Mouse (Mus musculus) CD4-positive naive resting alpha-beta T cell, adult 76 days (primary cell): ENCODE results near the gene Gm13287. TPM values are rescaled to one million over a fixed set of nuclear protein-coding genes. Genes with fewer than 3 reads are reported as not detected.

Experiments used
- total RNA-seq: library from RNA; stranded (reverse); gene quantifications from one replicate; pipeline ENCODE4 v1.2.4, GENCODE M21; 2023

Gm13287 gene
- total RNA-seq, 1 experiment from 2014 or later = not detected

Other genes with a start within 250 kb of the Gm13287 start
- not detected for gene Ifna15, start 245.0 kb upstream of the Gm13287 start, total RNA-seq
- gene Ifna14, start 231.5 kb upstream of the Gm13287 start, total RNA-seq = not detected
- not detected for gene Ifna9, start 210.9 kb upstream of the Gm13287 start, total RNA-seq
- not detected for gene Ifna12, start 199.9 kb upstream of the Gm13287 start, total RNA-seq
- gene C87499, start 168.8 kb upstream of the Gm13287 start, total RNA-seq = not detected
- gene Ifna13, start 158.8 kb upstream of the Gm13287 start, total RNA-seq = not detected
- not detected for gene Ifna16, start 126.3 kb upstream of the Gm13287 start, total RNA-seq
- not detected for gene Ifna2, start 119.3 kb upstream of the Gm13287 start, total RNA-seq
- gene Ifnab, start 111.9 kb upstream of the Gm13287 start, total RNA-seq = not detected
- 2.1 TPM for gene Gm26566, start 81.4 kb upstream of the Gm13287 start, total RNA-seq
- 46.0 TPM for gene Klhl9, start 80.8 kb upstream of the Gm13287 start, total RNA-seq
- gene Gm13271, start 48.4 kb upstream of the Gm13287 start, total RNA-seq = not detected
- not detected for gene Gm13283, start 43.1 kb upstream of the Gm13287 start, total RNA-seq
- not detected for gene Gm13290, start 29.4 kb upstream of the Gm13287 start, total RNA-seq
- gene Gm13289, start 26.3 kb upstream of the Gm13287 start, total RNA-seq = not detected
- gene Gm13272, start 23.4 kb upstream of the Gm13287 start, total RNA-seq = not detected
- gene Ifnz, start 21.1 kb upstream of the Gm13287 start, total RNA-seq = not detected
- gene Gm13276, start 17.5 kb upstream of the Gm13287 start, total RNA-seq = not detected
- not detected for gene Gm13277, start 14.6 kb upstream of the Gm13287 start, total RNA-seq
- not detected for gene Gm13278, start 11.7 kb upstream of the Gm13287 start, total RNA-seq
- gene Gm13275, start 8.8 kb upstream of the Gm13287 start, total RNA-seq = not detected
- gene Gm13279, start 5.9 kb upstream of the Gm13287 start, total RNA-seq = not detected
- gene Gm13285, start 3.6 kb upstream of the Gm13287 start, total RNA-seq = not detected
- not detected for gene Gm13288, start 2.3 kb downstream of the Gm13287 start, total RNA-seq
- gene Ifna7, start 13.0 kb downstream of the Gm13287 start, total RNA-seq = not detected
- gene Ifna11, start 16.7 kb downstream of the Gm13287 start, total RNA-seq = not detected
- not detected for gene Ifna6, start 24.2 kb downstream of the Gm13287 start, total RNA-seq
- gene Ifna5, start 32.3 kb downstream of the Gm13287 start, total RNA-seq = not detected
- not detected for gene Ifna4, start 38.6 kb downstream of the Gm13287 start, total RNA-seq
- not detected for gene Ifna1, start 46.8 kb downstream of the Gm13287 start, total RNA-seq
- gene Ifne, start 76.9 kb downstream of the Gm13287 start, total RNA-seq = not detected